Mouse (Mus musculus): ENCODE measurements around the gene Ccdc194.

Ccdc194 gene

DNA sequence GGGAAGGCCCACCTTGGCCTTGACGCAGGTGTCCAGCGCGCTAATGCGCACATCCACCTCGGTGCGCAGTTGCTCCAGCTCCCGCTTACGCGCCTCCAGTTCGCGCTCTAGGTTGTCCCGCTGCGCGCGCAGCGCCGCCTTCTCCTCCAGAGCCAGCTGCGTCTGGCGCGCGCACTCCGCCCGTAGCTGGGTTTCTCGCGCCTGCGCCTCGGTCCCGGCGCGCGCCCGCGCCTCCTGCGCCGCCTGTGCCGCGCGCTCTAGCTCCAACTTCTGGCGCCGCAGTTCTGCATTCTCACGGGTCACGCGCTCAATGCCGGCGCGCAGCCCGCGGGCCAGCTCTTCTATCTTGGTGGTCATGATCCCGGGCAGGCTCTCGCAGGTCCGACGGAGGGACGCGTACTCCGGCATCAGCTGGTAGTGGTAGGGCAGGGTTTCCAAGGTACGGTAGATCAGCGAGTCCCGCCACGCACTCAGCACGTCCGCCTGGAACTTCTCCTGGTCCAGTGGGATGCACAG is 17.9 kb downstream of the Ccdc194 start:
- DNase-seq = peak; percentile 83 to 91

DNA sequence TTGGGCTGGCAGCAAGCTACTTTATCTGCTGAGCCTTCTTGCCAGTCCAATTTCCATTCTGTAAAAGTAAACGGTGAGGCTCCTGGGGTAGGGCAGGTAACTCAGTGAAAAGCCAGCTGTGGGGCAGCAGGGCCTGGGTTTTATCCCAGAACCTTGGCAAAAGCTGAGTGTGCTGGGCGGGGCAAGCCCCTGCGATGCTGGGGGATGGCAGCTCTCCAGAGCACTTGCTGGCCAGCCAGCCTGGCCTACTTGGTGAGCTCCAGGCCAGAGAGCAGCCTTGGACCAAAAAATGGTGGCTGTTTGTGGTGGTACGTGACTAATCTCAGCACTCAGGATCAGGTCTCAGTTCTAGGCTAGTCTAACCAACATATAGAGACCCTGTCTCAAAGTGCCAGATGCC is 19.5 kb downstream of the Ccdc194 start:
- DNase-seq = peak; percentile 75 to 76

DNA sequence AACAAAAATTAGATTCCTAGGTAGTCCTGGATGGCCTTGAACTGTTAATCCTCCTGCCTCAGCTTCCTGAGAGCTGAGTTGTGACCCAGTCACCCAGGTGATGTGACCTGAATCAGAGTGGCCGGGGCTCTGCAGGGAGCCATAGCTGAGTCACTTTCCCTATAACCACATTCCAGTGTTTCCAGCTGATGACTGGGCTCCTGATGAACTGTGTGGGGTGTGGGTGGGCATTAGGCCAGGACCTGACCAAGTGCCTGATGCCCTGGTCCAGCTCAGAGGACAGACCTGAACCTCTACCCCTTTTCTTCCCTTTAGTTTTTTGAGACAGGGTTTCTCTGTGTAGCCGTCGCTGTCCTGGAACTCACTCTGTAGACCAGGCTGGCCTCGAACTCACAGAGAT is 20.2 kb downstream of the Ccdc194 start:
- DNase-seq = no peak

DNA sequence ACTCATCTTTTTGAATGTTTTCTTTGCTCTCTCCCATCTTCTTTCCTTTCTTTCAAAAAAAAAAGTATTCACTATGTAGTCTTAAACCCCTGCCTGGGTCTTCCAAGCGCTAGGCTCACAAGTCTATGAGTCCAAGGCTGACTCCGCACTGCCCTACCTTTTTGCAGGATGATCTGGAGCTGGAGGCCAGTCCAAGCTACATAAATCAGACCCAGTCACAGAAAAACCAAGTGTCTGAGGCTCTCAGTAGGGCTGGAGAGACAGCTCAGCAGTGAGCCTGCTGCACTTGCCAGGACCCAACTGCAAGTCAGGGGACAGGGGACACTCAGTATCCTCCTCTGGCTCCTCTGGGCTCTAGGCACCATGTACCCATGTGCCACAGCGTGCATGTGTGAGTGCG is 21.2 kb downstream of the Ccdc194 start:
- no peak for DNase-seq

DNA sequence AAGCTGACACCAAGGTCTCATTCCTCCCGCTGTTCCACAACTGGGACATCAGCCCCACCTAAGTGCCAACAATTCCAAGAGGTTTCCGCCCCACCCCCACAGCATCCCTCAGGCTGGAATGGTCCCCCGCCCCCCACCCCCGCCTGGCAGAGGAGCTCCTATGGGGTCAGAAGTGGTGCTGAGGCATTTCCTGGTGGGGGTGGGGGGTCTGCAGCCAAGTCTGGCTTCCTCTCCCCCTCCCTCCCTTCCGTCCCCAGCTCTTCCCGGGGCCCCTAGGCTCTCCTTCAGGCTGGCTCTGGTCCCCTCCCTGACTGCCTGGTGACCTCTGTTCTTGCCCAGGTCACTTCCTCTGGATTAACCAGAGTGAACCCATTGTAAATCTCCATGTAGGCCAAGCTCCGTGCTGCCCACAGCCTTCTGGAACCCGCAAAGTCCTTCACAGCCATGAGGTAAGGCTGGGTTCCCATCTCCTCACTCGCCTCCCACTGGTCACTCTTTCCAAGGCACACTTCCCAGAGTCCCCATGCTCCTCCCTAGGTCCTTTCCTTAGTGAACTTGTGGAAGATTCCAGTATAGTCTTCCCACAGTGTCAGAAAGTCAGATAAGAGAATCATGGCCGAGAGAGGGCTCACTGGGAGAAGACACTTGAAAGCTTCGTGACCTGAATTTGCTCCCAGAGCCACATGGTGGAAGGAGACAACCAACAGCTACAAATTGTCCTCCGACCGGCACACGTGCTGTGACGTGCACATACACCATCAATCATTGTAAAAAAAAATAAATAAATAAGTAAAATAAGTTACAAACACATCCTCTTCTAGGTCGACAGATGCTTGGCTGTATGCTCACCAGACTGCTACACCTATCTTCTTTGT is 26.5 kb downstream of the Ccdc194 start:
- DNase-seq = no peak

DNA sequence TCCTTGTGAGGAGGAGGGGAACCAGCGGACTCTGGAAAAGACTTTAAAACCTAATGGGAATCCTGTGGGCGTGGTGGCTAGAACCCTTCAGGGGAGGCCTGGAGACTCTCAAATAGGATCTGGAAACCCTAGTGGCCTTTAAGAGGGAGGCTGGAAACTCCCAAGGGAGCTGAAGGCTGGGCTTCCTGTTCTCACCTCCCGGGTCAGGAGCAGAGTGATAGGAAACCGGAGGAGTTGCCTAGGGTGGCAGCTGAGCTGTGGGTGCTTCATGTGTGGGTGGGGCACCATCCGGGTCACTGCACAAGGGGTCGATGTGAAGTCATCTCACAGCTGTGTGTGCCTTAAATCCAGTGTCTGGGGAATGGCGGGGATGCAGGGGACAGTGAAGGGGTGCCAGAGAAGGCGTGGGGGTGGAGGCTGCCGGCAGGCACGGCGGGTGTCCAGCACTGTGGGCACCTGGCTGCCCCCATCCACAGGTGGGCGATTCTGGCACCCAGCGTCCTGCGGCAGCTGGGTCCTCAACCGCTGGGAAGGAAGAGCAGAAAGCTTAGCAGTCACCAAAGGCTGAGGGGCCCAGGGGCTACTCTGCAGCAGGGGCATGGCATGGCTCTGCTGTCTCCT is 27.5 kb downstream of the Ccdc194 start:
- DNase-seq = peak in 1 of 2 experiments; percentile 27

DNA sequence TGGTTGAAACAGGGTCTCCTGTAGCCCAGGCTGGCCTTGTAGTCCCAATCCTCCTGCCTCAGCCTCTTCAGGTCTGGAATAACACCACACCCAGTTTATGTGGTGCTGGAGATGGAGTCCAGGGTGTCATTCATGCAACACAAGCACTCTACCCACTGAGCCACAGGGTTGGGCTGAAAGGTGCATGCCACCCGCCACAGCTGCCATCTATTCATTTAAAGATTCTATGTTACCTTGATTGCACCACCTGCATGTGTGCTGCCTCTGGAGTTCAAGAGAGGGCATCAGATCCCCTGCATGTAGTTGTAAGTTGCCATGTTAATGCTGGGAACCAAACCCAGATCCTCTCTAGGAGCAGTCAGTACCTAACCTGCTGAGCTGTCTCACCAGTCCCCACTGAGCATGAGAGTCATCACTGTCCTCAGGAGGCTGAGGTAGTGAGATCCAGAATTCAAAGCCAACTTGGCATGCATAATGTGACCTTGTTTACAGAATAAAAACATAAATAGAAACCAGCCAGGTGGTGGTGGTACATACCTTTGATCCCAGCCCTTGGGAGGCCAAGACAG is 28.4 kb downstream of the Ccdc194 start:
- DNase-seq = peak; percentile 50 to 57

DNA sequence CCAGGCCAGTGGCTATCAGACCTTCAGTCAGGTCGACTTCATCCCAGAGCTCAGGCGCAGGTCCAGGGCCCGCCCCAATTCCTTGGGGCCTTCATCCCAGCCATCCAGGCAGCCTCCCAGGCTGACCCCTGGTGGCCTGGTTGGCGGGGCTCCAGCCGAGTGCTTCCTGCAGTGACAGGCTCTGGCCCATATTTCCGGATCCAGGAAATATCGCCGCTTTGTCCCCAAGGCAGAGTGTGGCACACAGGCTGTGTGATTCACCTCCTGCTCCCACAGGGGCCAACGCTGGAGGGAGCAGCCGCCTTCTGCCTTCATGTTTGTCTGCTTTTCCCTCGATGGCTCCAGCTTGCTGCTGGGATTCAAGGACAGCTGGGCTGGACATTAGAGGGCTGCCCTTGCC is 29.0 kb downstream of the Ccdc194 start:
- DNase-seq = peak; percentile 75 to 82

DNA sequence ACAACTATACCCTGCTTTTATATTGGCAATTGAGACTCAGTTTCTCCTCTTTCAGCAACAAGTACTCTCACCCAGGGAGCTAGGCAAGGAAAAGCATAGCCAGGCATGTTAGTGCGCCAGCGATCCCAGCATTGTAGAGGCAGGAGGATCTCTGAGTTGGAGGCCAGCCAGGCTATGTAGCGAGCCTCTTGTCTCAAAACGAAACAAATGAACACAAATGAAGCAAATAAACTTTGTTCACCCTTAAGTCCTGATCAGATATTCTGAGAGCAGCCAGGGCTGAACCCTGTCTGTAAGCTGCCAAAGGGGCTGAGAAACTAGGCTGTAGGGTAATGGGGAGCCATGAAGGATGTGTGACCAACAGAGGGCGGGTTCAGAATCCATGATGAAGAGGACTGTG is 29.7 kb downstream of the Ccdc194 start:
- DNase-seq = peak in 1 of 2 experiments; percentile 43

DNA sequence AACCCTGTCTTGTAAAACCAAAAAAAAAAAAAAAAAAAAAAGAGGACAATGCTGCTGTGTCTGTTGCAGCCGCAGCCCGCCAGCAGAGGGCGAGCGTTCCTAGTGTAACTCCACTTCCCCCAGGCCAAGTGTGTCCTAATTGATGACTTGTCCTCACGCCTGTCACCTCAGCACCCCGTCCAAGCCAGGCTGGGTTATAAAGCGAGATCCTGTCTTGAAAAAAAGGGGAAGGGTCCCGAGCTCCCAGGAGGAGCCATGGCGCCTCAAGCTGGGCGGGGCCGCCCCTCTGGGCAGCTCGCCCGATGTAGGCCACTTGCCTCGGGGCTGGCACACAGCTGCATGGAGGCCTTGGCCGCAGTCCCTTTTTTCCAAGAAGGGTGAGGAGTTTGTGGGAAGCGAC is 30.5 kb downstream of the Ccdc194 start:
- peak; percentile 87 to 89 for DNase-seq

DNA sequence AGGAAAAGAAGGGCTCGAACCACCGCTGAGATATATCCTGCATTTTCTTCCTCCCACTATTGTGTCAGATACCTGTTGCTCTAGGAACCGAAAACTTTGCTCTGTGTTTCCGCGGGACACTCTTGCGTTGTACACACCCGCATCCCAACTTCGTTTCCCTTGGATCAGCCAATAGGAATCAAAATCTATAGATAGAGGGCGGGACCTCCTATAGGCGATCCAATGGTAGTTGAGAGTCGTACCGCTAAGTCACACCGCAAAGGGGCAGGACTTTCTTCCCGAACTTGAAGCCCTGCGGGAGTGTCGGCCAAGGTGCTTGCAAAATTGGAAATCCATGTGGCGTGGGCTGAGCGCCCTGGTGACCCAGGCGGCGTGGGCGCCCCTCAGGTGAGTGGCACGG is 37.1 kb downstream of the Ccdc194 start:
- DNase-seq = peak; percentile 84 to 87

DNA sequence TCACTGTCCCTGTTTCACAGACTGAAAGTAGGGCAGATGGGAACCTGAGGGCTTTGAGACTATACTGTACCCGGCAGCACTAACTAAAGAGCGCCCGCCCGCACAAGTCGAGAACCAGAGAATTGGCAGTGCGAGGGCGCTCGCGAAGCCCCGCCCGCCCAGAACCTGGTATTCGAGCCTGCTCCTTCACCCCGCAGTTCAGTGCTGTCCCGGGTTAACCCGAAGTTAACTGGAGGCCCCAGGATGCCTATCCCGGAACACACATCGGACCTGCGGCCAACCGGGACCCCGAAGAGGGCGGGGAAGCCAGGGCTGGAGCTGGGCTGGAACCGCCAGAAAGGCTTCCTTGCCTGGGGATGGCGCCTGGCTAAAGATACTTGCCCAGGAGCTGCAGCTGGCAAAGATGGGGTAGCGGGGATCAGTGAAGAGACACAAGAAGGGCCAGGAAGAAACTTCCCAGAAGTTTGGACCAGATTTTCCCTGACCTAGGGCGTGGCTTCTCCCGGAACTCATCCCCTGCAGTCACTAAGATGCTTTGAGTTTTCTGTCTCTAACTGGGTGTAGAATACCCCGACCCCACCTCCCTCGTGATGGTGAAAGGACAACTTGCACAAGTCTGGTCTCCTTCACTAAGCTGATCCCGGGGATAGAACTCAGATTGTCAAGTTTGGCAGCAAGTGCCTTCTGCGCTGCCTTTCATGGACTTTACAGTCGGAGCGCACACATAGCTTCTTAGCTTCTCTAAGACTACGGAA is 37.6 kb downstream of the Ccdc194 start, which contains the start of gene Gtpbp3:
Gene Gtpbp3, plus strand, starts transcription at position 413 of the 755 bp plus-strand sequence.
- peak; percentile 82 to 83 for DNase-seq

DNA sequence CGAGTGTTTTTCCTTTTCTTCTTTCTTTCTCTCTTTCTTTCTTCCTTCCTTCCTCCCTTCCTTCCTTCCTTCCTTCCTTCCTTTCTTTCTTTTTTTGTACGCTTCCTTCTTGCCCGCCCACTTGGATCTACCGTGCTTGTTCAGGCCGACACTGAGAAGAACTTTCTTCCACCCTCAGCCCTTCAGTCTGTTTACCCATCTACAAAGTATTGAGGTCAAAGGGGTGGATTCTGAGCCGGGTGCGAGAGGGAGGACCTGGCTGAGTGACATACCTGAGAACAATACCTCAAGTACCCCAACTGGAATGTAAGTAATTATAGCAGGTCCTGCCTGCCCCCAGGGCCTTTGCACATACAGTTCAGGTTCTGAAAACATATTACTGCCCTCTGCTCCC is 39.4 kb downstream of the Ccdc194 start:
- DNase-seq = peak in 1 of 2 experiments; percentile 33

DNA sequence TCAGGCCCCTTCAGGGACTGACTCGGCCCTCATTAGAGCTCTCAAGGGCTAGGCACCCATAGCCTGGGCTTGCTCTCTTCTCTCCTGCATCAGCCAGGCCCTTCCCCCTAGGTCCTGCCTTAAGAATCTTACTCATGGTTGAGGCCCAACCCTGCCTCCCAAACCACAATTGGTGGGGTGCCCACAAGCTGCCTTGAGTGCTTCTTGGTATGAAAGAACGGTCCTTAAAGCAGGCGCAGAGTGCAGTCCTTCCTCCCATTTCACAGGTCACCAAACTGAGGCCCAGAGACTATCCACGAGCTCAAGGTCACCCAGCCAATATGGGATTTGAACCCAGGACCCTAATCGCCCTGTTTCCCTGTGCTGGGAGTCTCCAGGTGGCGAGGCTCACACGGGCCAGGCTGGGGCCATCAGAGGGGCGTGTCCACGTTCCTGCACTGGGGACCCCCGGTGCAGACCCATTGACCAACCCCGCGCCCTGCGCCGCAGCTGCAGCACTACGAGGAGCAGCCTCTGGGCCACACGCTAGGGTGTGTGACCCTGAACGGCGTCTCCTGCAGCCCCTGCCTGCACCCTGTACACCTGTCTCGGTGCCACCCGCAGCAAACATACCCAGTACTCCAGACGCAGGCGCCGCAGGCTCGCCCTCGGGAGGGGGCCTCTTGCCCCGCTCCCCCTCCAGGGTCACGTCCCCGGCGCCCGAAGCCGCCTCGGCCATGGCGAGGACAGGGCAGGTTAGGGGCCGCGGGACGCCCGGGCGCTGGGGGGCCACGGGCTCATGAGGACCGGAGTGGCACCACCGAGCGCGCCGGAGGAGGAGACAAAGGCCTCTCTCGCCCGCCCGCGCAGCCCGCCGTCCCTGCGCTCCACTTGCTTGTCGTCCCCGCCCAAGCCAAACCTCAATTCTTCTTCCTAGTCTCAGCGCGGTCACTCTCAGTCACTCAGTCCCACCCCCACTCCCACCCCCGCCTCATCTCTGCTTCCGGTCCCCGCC is 40.1 kb downstream of the Ccdc194 start, which contains the start of gene Ano8:
Gene Ano8, minus strand, starts transcription at position 822 of the 994 bp plus-strand sequence.
- DNase-seq = peak; percentile 90 to 92

DNA sequence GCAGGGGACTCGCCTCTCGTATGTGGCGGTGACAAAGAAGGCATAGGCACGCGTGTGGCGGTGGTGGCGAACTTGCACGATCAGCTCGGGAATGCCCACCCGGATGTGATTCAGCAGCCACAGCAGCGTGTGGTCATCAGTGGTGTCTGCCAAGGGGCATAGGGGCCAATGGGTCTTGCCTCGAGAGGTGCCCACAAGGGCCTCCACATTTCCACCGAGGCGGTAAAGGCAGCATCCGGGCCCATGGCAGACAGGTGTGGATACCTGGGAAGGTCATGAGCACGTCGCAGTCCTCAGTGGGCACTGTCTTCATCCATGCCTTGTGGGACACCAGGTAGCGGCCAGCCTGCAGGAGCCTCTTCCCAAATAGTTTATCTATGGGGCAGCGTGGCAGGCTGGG is 40.8 kb downstream of the Ccdc194 start:
- DNase-seq = no peak

DNA sequence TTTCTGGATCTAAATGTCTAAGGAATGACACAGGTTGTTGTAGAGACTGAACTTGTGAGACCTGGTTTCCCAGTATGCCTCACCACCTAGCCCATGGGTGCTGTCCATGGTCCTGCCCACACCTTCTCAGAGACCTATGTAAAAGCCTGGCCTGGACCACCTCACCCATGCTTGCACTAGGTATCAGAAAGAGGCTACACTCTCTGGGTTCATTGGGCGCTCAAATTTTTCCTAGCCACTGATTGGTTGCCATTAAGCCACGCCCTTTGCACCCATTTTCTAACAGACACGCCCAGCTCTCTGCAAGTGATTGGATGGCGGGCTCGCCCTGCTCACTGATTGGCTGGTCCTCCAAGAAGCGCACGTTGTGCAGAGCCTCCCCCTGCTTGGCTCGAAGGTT is 41.6 kb downstream of the Ccdc194 start:
- DNase-seq = no peak

DNA sequence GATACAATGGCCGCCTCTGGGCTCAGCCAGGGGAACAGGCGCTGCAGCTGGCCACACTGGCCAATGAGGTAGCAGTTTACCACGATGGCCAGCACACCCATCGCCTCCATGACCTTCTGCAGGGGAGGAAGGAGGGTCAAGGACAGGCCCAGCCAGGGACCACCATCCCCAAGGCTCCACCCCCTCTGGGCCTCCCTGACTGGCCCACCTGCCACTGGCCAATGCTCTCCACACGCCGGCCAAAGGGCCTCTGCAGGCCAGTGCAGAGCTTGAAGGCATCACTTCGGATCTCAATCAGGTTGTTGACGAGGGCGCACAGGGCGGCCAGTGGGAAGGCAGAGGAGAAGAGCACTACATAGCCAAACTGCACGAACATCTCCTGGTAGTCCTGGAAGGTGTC is 46.6 kb downstream of the Ccdc194 start:
- DNase-seq = no peak

DNA sequence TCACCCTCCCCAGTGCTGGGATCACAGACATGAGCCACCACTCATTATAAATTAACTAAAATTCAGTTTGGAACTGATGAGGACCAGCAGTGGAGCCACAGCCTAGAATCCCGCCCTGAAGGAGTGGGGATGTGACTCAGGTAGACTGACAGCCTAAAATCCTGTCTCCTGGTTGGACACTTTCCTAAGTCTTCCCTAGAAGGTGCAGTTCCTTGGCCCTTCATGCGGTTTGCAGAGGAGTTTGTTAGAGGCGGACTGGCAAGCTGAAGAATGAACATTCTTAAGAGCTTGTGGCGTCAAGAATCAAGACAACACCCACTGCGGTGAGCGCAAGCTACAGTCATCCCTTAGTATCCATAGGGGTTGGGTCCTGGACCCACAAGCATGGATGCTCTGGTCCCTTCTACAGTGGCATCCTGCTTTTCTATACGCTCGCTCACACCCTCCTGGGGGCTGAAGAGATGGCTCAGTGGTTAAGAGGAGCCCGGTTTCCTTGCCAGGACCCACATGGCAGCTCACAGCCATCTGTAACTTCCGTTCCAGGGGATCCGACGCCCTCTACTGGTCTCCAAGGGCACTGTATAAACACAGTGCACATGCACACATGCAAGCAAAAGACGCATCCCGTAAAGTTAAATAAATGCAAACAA is 48.2 kb downstream of the Ccdc194 start:
- DNase-seq = peak in 1 of 2 experiments; percentile 54

DNA sequence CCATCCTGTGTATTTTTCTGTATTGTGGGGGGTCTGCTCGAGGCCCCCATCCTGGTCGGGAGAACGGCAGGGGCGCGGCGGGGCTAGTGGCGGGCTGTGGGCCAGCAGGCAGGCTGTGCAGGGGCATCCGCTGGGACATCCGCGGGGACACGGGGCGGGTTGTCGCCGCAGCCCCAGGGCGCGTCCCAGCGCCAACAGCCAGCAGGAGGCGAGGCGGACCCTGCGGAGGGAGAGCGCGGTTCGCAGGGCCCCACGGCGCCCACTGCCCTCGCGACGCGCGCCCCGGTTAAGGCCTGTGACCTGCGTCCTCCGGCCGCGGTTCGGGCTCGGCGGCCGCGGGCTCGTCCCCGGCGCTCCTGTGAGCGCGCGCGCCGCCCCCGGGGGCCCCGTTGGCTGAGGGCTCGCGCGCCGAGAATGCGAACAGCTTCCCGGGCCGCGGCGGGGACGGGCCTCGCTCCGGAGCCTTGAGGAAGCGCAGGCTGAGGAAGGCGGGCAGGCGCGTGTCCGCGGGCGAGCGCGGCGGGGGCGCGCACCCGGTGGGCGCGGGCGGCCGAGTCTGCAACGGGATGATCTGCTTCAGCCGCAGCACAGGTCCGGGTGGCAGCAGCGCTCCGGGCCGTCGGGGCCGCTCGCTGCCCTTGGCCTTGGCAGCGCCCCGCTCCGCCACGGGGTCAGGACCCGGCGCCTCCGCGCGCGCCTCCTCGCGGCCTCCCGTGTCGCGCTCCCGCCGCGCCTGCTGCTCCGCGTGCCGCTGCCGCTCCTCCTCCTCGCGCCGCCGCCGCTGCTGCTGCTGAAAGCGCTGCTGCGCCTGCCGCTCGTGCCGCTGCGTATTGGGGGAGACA is 49.2 kb downstream of the Ccdc194 start:
- peak; percentile 82 to 91 for DNase-seq

DNA sequence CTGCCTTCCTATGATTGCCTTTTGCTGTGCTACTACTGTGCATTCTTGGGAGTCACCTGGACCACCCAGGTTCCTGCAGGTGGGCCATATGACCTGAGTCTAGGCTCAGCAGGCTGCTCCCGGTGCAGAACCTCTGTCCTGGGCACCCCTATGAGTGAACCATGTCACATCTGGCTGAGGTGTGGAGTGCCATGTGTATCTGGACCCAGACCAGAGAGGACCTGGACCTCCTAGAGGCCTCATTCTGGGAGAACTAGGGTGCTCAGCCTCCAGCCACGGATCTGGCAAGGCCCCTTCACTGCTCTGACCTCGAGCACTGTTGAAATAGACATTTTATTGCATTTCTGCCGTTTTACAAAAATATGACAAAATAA is 49.8 kb downstream of the Ccdc194 start:
- no peak for DNase-seq
